Mouse (Mus musculus) midbrain, embryonic 13.5 days (tissue): ENCODE data around the gene Btbd11. TPM values are rescaled to one million over a fixed set of nuclear protein-coding genes. Genes with fewer than 3 reads are reported as not detected.

Source experiments
- ATAC-seq: fragments of 200-750 bp; cut with Nextera tagmentation; 2 replicates; pipeline ENCODE4 v1.8.0; 2017; ENCODE audit warnings: mild to moderate bottlenecking, moderate TSS enrichment, moderate library complexity
- H3K27ac ChIP-seq: fragments of 300-500 bp; sonication (generic); 2 replicates; pipeline ENCODE4 v1.5.1; 2015; ENCODE audit warnings: inconsistent platforms, mild to moderate bottlenecking, moderate library complexity
- H3K27me3 ChIP-seq: fragments of 300-500 bp; sonication (generic); 2 replicates; pipeline ENCODE4 v1.6.1; 2015; ENCODE audit warnings: mild to moderate bottlenecking, inconsistent platforms
- H3K36me3 ChIP-seq: fragments of 300-500 bp; sonication (generic); 2 replicates; pipeline ENCODE4 v1.6.1; 2015; ENCODE audit warnings: mild to moderate bottlenecking, inconsistent platforms
- H3K4me1 ChIP-seq: fragments of 300-500 bp; sonication (generic); replicated peaks from 2 replicates; pipeline ENCODE4 v1.6.1; 2015; ENCODE audit warnings: inconsistent platforms
- H3K4me2 ChIP-seq: fragments of 300-500 bp; sonication (generic); replicated peaks from 2 replicates; pipeline ENCODE4 v1.6.1; 2015; ENCODE audit warnings: moderate library complexity, mild to moderate bottlenecking, inconsistent platforms
- H3K4me3 ChIP-seq: fragments of 300-500 bp; sonication (generic); replicated peaks from 2 replicates; pipeline ENCODE4 v1.5.1; 2015; ENCODE audit warnings: mild to moderate bottlenecking, inconsistent platforms
- H3K9ac ChIP-seq: fragments of 300-500 bp; sonication (generic); replicated peaks from 2 replicates; pipeline ENCODE4 v1.6.1; 2015; ENCODE audit warnings: mild to moderate bottlenecking, inconsistent platforms
- H3K9me3 ChIP-seq: fragments of 300-500 bp; sonication (generic); 2 replicates; pipeline ENCODE4 v1.6.1; 2016; ENCODE audit warnings: mild to moderate bottlenecking, inconsistent platforms
- WGBS: fragments of 180-500 bp; shearing (Covaris S2); methylation state at CpG from one replicate; pipeline ENCODE4 v1.1.7; 2015; 5-methylcytosine and 5-hydroxymethylcytosine counted together
- polyA plus RNA-seq: library from polyadenylated mRNA; unstranded; fragments of >200 nt; fragmentation: Nextera tagmentation; extraction: Ambion mirVana; gene quantifications from 2 replicates; pipeline ENCODE4 v1.2.1, GENCODE M21; 2015

The Btbd11 gene
- polyA plus RNA-seq, 1 experiment from 2014 or later = 10.7 TPM

GRCm38 (mm10) chr10:85437217-85437616 lies 50.6 kb downstream of the Btbd11 start:
- H3K36me3 ChIP-seq = no peaks in the 10 kb centered on the region
- no peak overlapping the region for H3K9ac ChIP-seq
- WGBS = 97% methylated on average over 3 of the region's 3 CpGs
- H3K9me3 ChIP-seq = peaks cover 5% of the 10 kb centered on the region; the same call in 1 of the 2 replicates
- ATAC-seq = no peak
- H3K27ac ChIP-seq = no peak overlapping the region
- H3K4me2 ChIP-seq = no peak overlapping the region
- H3K4me3 ChIP-seq = no peak overlapping the region
- no peaks in the 10 kb centered on the region for H3K4me1 ChIP-seq
- no peaks in the 10 kb centered on the region for H3K27me3 ChIP-seq

- Histone ChIP-seq H3K4me3 (no peak overlapping the region), H3K36me3 (no peaks in the 10 kb centered on the region), H3K9me3 (no peaks in the 10 kb centered on the region), H3K9ac (no peak overlapping the region), H3K4me2 (no peak overlapping the region), H3K4me1 (0 out of 2 replicates have a peak, but pooled peaks cover 2% of the 10 kb centered on the region), H3K27me3 (no peaks in the 10 kb centered on the region), H3K27ac (no peak overlapping the region)
- 92% methylated on average over 3 of the region's 3 CpGs for WGBS
- ATAC-seq = no peak
These were observed 56.8 kb downstream of the Btbd11 start for GRCm38 (mm10) chr10:85443371-85443770.

GRCm38 (mm10) chr10:85445891-85446290 lies 59.3 kb downstream of the Btbd11 start:
- 85% methylated on average over 3 of the region's 3 CpGs for WGBS
- H3K9ac ChIP-seq = no peak overlapping the region

DNA sequence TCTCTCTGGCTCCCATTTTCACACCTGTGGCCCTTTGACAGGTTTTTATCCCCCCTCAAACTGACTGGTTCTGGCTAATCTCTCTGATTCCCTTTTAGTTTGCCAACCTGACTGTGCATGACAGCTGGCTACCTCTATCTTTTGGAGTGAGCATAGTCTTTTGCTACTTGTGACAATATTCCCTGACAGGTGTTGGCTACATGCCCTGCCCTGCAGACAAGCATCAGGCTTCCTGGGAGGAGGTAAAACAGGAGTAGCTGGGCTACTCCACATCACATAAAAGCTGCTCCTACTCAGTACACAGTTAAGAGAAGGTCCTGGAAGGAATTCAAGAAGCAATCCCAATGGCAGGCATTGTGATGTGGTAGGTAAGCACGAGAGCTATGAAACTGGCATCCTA lies 60.1 kb downstream of the Btbd11 start:
- Histone ChIP-seq H3K9ac (no peak overlapping the region), H3K4me1 (peaks cover 7% of the 10 kb centered on the region), H3K9me3 (no peaks in the 10 kb centered on the region), H3K27ac (no peak overlapping the region), H3K4me2 (no peak overlapping the region), H3K4me3 (no peak overlapping the region), H3K36me3 (no peaks in the 10 kb centered on the region), H3K27me3 (no peaks in the 10 kb centered on the region)
- no peak for ATAC-seq
- WGBS = 76% methylated on average over 1 of the region's 1 CpGs

More at GRCm38 (mm10) chr10:85445891-85446290, 59.3 kb downstream of the Btbd11 start:
- Histone ChIP-seq H3K27ac (no peak overlapping the region), H3K4me2 (no peak overlapping the region), H3K4me1 (0 out of 2 replicates have a peak, but pooled peaks cover 2% of the 10 kb centered on the region), H3K4me3 (no peak overlapping the region), H3K36me3 (no peaks in the 10 kb centered on the region), H3K9me3 (no peaks in the 10 kb centered on the region), H3K27me3 (no peaks in the 10 kb centered on the region)
- no peak for ATAC-seq

DNA sequence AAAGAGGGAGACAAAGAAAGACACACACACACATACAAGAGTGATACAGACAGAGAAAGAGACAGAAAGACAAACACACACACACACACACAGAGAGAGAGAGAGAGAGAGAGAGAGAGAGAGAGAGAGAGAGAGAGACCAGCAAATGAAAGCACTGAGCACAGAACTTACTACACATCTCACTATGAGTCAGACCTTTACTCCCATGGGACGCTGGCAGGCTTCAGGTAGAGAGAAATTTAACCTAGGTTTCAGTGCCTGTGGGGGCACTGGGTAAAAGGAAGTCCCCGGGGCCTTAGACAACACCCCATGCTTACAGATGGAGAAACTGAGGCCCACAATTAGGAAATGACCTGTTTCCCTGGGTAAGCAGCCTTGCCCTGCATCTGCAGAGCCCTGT lies 61.3 kb downstream of the Btbd11 start:
- Histone ChIP-seq H3K27ac (no peak overlapping the region), H3K27me3 (no peaks in the 10 kb centered on the region), H3K9ac (no peak overlapping the region), H3K4me1 (peaks cover 11% of the 10 kb centered on the region), H3K4me2 (no peak overlapping the region), H3K36me3 (no peaks in the 10 kb centered on the region), H3K4me3 (no peak overlapping the region), H3K9me3 (no peaks in the 10 kb centered on the region)
- 77% methylated on average over 2 of the region's 2 CpGs for WGBS
- ATAC-seq = no peak

GRCm38 (mm10) chr10:85451629-85452368 lies 65.2 kb downstream of the Btbd11 start:
- H3K36me3 ChIP-seq = no peaks in the 10 kb centered on the region
- 0 out of 2 replicates have a peak, but pooled peaks cover 6% of the 10 kb centered on the region for H3K9me3 ChIP-seq
- H3K27me3 ChIP-seq = no peaks in the 10 kb centered on the region
- H3K4me2 ChIP-seq = no peak overlapping the region
- 42% methylated on average over 8 of the region's 8 CpGs for WGBS
- H3K27ac ChIP-seq = no peak overlapping the region
- ATAC-seq = peak; percentile 38; the same call in 1 of the 2 replicates
- no peak overlapping the region for H3K9ac ChIP-seq
- H3K4me3 ChIP-seq = no peak overlapping the region
- peaks cover 9% of the 10 kb centered on the region for H3K4me1 ChIP-seq

- Histone ChIP-seq H3K9me3 (0 out of 2 replicates have a peak, but pooled peaks cover 6% of the 10 kb centered on the region), H3K4me2 (no peak overlapping the region), H3K9ac (no peak overlapping the region), H3K36me3 (no peaks in the 10 kb centered on the region), H3K4me1 (peaks cover 12% of the 10 kb centered on the region), H3K27me3 (no peaks in the 10 kb centered on the region), H3K4me3 (no peak overlapping the region), H3K27ac (no peak overlapping the region)
- 93% methylated on average over 2 of the region's 2 CpGs for WGBS
- ATAC-seq = no peak
These were observed 66.7 kb downstream of the Btbd11 start for GRCm38 (mm10) chr10:85453221-85453775.

- peaks cover 21% of the 10 kb centered on the region for H3K4me1 ChIP-seq
- H3K36me3 ChIP-seq = no peaks in the 10 kb centered on the region
- no peak overlapping the region for H3K4me3 ChIP-seq
- ATAC-seq = no peak
- H3K4me2 ChIP-seq = no peak overlapping the region
- H3K9ac ChIP-seq = no peak overlapping the region
- 0 out of 2 replicates have a peak, but pooled peaks cover 6% of the 10 kb centered on the region for H3K9me3 ChIP-seq
- WGBS = 55% methylated on average over 4 of the region's 4 CpGs
- no peak overlapping the region for H3K27ac ChIP-seq
- H3K27me3 ChIP-seq = no peaks in the 10 kb centered on the region
These were observed 69.4 kb downstream of the Btbd11 start for GRCm38 (mm10) chr10:85455985-85456384.

GRCm38 (mm10) chr10:85458744-85459344 lies 72.2 kb downstream of the Btbd11 start:
- 52% methylated on average over 17 of the region's 17 CpGs for WGBS
- Histone ChIP-seq H3K4me2 (no peak overlapping the region; the same call in 1 of the 2 replicates), H3K9ac (peak overlapping the region; percentile 6; the same call in 1 of the 2 replicates), H3K36me3 (no peaks in the 10 kb centered on the region), H3K27me3 (no peaks in the 10 kb centered on the region), H3K27ac (peak overlapping the region; percentile 60), H3K9me3 (0 out of 2 replicates have a peak, but pooled peaks cover under 1% of the 10 kb centered on the region), H3K4me1 (peaks cover 12% of the 10 kb centered on the region), H3K4me3 (no peak overlapping the region)
- peak; percentile 72 for ATAC-seq

DNA sequence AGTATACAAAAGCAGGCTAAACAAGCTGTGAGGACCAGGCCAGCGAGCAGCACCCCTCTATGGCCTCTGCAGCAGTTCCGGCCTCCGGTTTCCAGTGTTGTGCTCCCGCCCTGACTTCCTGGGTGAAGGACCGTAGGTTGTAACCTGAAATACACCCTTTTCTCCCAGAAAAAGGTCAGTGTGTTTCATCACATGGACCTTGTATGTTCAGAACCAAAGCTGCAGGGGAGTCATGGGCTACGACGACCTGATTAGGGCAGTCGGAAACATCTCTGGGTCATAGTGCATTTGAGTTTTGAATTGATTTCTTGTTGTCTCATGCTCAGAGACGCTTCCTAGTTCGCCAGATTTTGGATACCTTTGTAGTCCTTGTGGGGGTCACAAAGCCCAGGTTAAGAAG lies 74.1 kb downstream of the Btbd11 start:
- H3K27me3 ChIP-seq = no peaks in the 10 kb centered on the region
- WGBS = 94% methylated on average over 10 of the region's 10 CpGs
- no peaks in the 10 kb centered on the region for H3K36me3 ChIP-seq

DNA sequence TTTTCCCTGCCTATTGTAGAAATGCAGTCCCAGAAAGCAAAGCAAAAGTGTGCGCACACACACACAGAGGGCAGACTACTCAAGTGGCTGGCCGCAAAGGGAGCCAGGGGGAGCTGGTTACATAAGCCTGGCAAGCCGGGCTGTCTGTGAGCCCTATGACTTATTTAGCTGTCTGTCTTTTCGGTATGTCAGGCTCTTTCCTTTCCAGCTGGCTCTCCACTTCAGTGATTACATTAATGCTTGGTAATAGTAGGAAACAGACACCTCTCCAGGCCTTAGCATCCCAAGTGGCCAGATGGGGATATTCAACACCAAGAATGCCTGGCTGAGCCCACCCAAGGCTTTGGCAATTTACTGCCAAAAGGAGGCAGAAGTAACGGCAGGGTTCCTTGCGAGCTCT lies 77.5 kb downstream of the Btbd11 start:
- Histone ChIP-seq H3K27me3 (no peaks in the 10 kb centered on the region), H3K4me1 (peaks cover 38% of the 10 kb centered on the region), H3K9me3 (no peaks in the 10 kb centered on the region), H3K9ac (no peak overlapping the region), H3K4me2 (no peak overlapping the region), H3K4me3 (no peak overlapping the region), H3K36me3 (no peaks in the 10 kb centered on the region), H3K27ac (peak overlapping the region; percentile 40)
- ATAC-seq = no peak
- WGBS = 37% methylated on average over 6 of the region's 6 CpGs

More for the DNA sequence above, 74.1 kb downstream of the Btbd11 start:
- no peak overlapping the region for H3K9ac ChIP-seq
- H3K4me3 ChIP-seq = no peak overlapping the region
- no peak overlapping the region for H3K4me2 ChIP-seq
- no peaks in the 10 kb centered on the region for H3K9me3 ChIP-seq
- H3K27ac ChIP-seq = no peak overlapping the region
- ATAC-seq = no peak
- H3K4me1 ChIP-seq = peaks cover 26% of the 10 kb centered on the region
